Mouse (Mus musculus): ENCODE data around the gene Actl6b.
A peak's percentile ranks its signal among the peaks of the same experiment; 100 is the strongest.

Gene Actl6b

DNA sequence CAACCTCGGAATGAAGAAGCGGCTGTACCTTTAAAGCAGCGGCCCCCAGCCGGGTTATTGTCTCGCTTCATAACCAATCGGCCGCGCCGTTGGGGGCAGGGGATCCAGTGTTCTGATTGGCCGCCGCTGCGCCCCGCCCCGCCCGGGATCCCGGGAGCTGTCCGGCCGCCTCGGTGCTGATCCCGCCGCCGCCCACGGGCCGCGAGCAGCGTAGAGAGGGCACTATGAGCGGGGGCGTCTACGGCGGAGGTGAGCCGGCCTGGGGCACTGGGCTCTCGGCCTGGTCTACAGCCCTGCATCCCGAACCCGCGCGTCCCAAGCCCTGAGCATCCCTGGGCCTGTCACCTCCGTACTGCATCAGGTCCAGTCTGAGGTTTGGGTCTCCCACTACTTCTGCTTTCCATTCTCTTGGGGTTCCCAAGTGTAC, at the start of gene Actl6b:
TSS of gene Actl6b (plus strand) at position 107 of the 427 bp plus-strand sequence.
- peak; percentile 12 for DNase-seq (ENCODE audit: low spot score)

DNA sequence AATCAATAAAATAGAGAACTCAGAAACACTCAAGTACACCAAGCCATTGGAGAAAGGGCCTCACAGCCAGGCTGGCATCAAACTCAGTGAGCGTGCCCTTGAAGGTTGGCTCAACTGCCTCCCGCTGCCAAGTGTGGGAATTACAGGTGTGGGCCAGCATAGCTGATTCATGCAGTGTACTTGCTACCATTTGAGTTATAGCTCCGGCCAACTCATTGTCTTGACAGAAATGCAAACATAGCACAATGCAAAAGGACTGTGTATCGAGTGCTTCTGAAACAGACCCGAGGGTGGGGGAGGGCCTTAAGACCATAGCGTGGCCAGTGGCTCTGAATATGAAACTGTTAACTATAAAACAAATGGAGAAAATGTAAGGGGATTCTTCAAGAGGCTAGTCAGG, 49.3 kb upstream of the Actl6b start:
- DNase-seq (ENCODE audit: low spot score): no peak

DNA sequence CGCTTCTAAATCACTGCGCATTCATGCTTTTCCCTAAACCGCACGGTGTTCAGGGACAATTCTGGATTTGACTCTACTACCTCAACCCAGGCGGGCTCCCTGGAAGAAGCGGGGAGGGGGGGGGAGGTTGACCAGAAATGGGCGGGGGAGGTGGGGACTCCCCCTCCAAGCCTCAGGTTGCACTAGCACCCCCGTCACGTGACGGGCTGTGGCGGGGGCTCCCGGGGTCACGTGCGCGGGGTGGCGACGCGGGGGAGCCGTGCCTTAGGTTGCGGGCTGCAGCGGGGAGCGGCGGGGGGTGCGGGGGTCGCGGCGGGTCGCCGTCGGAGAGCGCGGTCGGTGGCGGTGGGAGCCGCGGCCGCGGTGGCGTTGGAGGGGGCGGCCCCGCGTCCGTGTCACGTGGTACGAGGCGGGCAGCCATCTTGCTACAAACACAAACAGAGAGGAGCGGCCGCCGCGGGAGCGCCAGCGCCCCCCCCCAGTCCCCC, 43.3 kb upstream of the Actl6b start:
- peak; percentile 73 for DNase-seq (ENCODE audit: low spot score)

DNA sequence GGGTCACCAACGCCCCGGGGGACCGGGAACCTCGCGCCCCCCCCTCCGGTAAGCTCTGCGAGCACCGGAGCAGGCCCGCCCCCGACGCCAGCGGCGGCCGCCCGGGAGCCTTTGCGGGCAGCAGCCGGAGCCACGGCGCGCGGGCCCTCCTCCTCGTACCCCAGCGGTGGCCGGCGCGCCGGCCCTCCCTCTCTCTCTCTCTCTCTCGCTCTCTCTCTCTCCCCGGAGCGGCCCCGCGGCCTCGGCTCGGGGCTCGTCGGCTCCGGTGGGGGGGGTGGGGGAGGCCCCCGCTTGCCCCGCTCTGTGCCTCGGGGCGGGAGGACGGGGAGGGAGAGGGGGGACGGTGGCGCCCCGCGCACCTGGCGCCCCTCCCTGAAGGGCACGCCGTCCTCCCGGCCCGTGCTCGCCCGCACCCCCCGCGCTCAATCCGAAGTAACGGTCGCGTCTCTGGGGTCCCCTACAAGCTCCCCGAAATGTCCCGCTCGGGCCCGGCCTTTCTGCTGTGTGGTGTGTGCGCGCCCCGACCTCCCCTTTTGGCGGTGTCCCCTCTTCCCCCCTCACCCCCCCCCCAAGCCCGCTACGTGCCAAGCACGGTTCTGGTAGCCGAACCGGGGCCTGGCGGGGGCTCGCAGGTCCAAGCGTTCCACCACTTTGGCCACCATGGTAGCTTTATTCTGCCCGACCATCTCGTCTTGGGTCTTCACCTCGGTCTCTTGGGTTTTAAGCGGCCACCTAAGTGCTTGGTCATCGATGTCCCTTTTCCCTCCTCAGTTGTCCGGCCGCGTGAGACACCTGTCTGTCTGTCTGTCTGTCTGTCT, 42.5 kb upstream of the Actl6b start:
- DNase-seq (ENCODE audit: low spot score): no peak

DNA sequence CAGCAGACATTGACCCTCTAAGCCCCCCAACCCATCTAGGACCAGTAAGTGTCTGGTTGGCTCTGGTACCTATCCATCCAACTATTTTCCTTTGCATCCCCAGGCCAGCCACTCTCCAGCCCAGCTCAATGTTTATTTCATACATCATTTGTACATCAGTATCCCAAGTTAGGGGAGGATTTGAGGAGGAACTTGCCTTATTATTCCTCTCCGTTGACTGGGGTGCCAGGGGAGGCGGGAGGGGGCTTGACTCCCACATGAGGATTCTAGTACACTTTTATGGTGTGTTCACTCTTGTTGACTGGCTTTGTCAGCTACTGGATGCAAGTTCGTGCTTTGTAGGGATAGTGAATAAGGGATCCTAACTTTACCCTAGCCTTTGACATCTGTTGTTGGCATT, 41.6 kb upstream of the Actl6b start:
- DNase-seq (ENCODE audit: low spot score): no peak

DNA sequence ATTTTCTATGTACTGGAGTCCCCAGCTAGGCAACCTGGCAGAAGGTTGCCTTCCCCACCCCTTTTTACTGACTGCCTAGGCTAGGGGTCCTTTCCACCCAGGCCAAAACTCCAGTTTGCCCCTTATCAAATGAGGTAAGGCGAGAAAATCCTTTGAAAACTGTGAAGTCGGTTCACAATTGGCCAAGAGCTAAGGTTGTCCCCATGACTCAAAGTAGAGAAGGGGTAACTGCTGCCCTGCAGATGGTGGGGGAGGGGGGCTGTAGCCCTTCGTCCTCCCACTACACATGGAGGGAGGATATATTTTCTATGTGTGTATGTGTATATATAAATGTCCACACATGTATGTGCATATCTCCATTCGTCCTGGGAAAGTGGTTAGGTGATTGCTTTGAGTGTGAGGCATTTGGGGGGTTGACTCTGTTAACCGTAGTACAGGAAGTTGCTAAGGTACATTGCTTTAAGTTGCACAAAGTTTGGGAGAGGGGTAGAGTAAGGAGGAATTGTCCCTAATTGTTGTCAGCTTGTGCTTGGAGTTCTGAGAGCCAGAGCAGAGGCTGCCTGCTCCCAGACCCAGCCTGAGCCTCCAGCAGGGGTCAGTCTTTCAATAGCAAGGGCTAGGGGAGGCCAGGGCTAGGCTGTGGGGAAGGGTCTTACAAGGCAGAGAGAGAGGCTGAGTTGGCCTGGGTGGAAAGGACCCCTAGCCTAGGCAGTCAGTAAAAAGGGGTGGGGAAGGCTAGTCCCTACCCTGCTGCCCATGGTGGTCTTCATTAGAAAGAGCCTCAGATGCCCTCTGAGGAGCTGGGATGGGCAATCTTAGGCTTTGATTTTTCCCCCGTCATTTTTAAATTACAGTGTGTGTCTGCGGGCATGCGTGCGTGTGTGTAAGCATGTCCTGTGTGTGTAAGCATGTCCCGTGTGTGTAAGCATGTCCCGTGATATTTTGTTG, 40.2 kb upstream of the Actl6b start:
- DNase-seq (ENCODE audit: low spot score): no peak

DNA sequence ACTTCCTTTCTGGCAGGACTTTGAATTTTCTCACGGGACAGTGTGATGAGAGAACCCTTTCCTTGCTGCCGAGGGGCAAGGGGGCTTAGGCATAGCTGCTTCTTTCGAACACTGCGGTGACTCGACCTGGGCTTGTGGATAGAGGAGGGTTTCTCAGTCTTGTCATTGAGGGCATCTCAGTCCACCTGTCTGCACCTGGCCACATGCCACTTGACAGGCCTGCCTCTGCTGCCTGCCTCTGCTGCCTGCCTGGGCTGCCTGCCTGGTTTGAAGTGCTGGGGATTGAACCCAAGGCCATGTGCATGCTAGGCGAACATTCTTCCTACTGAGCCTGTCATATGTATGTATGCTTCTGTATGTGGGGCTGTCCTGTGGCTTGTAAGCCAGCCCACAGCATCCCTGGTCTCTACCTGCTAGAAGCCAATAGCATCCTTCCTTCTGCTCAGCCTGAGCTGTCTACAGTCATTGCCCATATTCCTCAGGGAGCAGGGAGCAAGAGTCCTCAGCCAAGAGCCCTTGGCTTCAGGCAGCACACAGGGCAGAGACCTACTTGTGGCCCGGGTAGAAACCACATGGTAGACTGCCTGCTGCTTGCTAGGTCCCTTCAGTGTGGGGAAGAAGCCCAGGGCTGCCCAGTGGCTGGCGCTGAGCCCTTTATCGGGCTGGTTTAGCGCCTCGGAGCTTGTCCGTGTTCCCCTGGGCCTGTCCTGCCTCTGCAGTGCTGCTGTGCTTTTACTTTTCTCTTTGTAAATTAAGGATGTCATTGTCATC, 39.2 kb upstream of the Actl6b start:
- DNase-seq (ENCODE audit: low spot score): no peak

DNA sequence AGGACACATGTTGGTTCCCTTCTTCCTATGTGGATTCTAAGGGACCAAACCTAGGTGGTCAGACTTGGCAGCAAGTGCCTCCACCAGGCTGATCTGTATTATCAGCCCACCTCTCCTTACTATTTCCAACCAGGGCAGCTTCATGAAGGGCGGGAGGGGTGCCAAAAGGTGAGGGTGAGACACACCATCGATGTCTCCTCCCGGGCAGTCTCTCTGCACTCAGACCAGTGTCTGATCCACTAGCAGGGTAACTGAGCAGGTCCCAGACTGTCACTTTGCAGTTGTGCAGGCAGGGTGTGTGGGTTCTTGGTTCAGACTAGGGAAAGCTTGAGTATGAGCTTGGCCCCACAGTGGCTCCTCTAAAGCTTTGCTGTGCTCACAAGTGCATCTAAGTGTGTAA, 38.5 kb upstream of the Actl6b start:
- no peak for DNase-seq (ENCODE audit: low spot score)

DNA sequence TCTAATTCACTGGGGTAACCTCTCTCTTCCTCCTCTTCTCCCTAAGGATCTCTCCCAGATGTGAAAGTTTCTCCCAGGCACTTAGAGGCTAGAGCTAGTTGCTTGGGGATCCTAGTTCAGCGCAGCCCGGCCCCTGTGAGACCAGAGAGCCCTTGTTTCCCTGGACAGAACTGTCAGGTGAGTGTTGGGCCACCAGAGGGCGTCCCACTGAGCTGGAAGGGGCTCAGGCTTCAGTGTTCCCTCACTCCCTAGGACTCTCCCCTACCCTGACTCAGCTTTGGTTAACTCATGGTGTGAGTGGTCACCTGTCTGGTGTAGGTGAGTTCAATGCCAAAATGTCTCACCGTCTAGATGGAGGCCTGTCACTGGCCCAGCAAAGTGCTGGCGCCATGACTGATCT, 34.9 kb upstream of the Actl6b start, which contains the start of gene Gigyf1:
TSS of gene Gigyf1 (plus strand) at position 113 of the 400 bp plus-strand sequence.
- no peak for DNase-seq (ENCODE audit: low spot score)

DNA sequence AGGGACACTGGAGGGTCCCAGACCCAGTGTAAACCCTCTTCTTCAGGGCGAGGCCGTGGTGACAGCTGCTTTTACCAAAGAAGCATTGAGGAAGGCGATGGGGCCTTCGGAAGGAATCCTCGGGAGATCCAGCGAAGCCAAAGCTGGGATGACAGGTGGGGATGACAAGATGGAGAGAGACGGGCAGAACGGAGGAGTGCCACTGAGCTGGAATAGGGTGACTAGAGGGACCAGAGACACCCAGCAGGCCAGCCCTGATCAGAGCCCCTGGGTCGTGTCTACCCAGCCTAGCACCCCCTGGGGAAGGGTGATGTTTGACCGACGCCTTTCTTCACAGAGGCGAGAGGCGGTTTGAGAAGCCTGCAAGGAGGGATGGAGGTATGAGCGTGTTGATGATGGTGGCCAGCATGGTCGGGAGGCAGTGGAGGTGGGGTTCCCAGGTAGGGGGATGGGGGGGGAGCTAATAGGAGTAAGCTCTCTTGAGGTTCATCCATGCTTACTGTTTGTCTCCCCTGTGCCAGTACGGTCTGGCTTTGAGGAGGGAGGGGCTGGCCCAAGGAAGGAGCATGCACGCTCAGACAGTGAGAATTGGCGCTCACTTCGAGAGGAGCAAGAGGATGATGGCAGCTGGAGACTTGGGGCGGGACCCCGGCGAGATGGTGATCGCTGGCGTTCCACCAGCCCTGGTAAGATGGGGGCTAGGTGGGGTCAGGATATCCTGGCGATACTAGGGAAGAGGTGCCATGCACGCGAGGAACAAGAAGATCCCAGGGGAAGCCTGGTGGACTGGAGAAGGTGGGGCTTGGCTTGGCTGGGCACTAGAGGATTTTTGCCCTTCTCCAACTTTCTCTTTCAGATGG, 33.4 kb upstream of the Actl6b start:
- DNase-seq (ENCODE audit: low spot score): no peak

DNA sequence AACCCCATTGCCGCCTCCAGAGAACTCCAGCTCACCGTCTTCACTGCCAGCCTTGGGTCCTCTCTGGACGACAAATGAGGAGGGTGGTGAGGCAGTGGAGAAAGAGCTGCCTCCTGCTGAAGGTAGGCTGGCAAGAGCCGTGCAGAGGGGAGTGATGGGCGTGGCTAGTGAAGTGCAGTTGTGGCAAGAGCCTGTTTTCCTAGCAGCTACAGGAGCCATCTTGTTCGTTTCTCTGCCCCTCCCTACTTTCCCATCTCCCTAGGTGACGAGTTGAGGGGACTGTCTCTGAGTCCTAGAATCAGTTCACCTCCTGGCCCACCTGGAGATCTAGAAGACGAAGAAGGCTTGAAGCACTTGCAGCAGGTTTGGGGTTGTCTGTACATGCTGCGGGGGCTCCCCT, 31.5 kb upstream of the Actl6b start:
- DNase-seq (ENCODE audit: low spot score): no peak

DNA sequence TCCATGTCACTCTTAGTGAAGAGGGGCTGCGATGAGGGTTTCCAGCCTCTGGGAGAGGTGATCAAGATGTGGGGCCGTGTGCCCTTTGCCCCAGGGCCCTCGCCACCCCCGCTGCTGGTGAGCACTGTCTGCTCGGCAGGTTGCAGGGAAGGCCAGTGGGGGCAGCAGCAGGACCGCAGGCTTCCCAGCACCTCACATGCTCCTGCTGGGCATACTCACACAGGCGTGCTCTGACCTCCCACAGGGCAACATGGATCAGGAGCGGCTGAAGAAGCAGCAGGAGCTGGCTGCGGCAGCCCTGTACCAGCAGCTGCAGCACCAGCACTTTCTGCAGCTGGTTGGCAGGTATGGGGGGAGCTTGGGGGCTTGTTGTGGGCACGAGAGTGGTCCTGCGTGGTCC, 30.6 kb upstream of the Actl6b start:
- no peak for DNase-seq (ENCODE audit: low spot score)

DNA sequence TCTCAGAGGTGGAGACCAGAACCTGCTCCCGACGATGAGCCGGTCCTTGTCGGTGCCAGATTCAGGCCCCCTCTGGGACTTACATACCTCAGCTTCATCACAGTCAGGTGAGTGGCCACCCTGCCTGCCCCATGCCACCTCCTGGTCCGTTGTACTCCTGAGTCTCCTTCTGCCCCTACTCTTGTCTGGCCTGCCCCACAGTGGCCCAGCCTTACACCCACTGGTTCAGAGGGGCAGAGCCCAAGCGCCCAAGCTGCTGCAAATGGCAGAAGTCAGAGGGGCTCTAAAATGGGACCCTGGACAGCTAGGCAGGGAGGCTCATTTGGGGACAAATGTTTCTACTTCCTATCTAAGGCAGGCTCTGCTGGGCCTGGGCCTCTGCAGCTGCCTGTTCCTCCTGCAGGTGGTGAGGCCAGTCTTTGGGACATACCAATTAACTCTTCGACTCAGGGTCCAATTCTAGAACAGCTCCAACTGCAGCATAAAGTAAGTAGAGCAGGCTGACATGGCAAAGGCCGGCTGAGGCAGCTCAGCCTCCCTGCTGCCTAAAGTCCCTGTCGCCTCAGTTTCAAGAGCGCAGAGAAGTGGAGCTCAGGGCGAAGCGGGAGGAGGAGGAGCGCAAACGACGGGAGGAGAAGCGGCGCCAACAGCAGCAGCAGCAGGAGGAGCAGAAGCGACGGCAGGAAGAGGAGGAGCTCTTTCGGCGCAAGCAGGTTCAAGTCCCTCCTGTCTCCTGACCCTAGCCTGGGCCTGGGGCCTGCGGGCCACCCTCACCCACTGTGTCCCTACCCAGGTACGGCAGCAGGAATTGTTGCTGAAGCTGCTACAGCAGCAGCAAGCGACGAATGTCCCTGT, 29.7 kb upstream of the Actl6b start:
- DNase-seq (ENCODE audit: low spot score): no peak

DNA sequence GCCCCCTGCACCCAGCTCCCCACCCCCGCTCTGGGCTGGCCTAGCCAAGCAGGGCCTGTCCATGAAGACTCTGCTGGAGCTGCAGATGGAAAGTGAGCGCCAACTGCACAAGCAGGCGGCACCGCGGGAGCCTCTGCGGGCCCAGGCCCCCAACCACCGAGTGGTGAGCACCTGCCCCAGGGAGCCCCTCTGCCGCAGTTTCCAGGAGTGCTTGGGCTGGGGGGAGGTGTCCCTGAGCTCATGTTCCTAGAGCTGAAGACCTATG, 29.1 kb upstream of the Actl6b start:
- no peak for DNase-seq (ENCODE audit: low spot score)

DNA sequence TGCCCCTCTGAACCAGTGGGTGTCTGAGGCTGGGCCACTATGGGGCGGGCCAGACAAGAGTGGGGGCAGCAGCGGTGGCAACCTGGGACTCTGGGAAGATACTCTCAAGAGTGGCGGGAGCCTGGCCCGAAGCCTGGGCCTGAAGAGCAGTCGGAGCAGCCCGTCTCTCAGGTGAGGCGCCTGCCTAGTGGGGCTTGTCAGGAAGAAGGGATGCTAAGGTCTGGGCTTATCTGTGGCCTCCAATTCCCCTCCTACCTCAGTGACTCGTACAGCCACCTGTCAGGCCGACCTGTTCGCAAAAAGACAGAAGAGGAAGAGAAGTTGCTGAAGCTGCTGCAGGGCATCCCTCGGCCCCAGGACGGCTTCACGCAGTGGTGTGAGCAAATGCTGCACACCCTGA, 28.6 kb upstream of the Actl6b start:
- no peak for DNase-seq (ENCODE audit: low spot score)

DNA sequence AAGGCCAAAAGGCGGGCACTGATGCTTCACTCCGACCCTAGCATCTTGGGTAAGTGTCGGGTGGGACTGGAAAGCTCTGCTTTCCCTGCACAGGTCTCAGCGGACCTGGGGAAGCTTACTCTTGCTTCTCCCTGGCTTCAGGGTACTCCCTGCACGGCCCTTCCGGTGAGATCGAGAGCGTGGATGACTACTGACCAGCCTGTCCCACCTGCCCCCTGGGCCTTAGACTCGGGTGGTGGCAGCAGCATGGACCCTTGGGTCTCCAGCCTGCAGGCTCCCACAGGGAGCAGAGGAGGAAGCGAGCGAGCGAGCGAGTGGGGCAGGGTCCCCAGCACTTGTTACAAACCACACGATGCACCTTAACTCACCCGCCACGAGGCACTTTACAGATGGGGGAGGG, 27.8 kb upstream of the Actl6b start:
- DNase-seq (ENCODE audit: low spot score): no peak

DNA sequence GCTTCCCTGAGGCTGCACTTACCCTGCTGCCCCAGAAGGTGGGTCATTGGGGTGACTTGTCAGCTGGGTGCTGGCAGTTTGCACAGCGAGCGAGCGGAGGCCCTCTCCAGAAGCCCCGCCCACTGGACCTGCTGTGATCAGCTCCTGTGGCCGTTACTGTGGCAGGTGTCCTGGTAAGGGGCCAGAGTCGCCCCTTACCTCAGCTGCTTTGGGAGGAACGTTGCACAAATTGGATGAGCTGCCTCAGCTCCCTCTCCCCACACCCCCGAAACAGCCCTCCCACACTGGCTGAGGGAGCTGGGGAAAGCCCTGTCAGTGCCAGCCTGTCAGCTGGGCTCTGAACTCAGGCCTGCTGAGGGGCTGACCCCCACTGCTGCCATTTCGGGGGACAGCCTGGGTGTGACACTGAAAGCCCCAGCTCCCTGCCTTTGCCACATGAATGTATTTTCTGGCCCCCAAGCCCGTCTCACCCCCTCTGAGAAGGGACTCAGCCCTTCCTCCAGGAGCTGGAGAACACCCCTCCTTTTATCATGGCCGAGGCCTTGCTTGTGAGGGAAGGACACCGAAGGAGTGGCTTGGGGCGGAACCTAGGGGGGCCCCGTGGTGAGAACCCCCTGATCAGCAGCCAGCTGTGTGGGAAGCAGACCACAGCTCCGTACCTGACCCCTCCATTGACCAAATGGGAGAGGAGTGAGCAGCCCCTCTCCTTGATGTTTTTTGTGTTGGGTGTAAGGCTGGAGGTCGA, 27.0 kb upstream of the Actl6b start:
- no peak for DNase-seq (ENCODE audit: low spot score)

DNA sequence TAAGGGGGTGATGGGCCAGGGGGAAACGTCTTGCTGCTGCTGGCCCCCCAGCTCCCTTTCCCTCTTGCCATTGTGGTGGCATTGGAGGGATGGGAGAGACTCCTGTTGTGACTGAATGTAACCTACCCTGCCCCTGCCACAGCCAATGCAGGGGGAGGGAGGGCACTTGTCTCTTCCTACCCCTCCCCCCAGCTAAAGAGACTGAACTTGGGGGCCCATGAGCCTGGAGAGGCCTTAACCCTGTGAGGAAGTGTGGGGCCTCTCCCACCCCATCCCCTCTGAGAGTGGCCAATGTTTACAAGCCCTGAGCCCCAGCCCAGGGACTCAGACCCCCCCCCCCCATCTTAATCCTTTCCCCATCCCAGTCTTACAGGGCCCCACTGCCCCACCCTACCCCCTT, 25.9 kb upstream of the Actl6b start:
- DNase-seq (ENCODE audit: low spot score): no peak

DNA sequence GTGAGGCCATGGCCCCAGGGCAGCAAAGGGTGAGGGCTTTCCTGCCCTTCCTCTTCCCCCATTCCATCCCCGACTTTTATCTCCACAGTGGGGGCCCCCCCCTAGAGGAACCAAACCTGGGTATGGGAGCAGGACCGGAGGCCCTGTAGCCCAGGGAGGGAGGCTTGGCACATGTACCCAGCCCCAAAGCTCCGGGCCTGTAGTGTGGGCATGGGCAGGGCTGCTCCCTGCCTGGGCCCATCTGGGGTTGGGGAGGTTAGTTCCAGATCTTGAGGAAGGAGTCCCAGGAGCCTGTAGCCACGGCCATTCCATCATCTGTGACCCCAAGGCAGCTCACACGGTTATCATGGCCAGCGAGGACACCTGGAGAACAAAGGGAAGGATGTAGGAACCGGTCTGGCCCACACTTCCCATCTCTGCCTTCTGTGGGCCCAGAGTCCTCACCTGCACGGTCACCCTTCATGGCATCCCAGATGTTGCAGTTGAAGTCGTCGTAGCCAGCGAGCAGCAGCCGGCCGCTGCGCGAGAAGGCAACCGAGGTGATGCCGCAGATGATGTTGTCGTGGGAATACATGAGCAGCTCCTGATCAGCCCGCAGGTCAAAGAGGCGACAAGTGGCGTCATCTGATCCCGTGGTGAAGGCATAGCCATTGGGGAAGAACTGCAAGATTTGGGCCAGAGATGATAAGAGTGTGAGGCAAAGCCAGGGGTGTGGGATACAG, 24.9 kb upstream of the Actl6b start:
- DNase-seq (ENCODE audit: low spot score): no peak
